Mouse (Mus musculus): ENCODE measurements around the gene Boc.

DNA sequence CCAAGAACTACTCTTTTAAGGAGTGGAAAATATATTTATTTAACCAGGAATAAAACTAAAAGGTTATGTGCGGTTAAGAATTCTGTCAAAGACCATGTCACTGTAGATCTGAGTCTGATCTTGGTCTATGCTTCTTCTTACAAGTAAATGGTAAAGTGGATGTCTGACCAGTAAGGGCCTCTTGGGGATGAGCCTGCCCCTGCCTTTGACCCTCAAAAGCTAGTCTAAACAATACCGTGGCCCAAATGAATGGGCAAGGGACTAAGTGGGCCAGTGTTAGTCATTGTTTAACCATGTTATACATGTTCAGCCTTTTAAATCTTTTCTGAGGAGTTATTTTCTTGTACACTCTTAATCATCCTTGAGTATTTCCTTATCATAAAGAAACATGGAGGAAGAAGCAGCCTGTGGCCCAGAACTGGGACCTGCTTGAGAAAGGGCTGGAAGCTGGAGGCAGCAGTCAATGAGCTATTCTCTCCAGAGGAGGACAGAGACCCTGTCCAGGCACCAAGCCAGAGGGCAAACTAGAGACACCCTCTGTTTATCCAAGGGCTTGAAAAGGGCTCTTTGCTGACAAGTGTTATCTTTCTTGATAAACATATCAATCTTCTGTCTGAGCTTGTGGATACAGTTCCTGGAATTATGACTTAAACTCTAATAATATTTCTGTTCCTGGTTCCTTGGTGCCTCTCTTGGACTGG lies 38.6 kb upstream of the Boc start:
- no peak for TF ChIP-seq TAL1 (IDR thresholded peaks at IDR 0.05; ENCODE audit: low read length)
- no peak for TF ChIP-seq GATA1 (IDR thresholded peaks at IDR 0.05; ENCODE audit: low read length)
